Mouse (Mus musculus) adrenal gland (tissue): ENCODE data around the gene Gm43738.

Experiments
- intact Hi-C: fragments of 180-260 bp; cut with DNase I; formaldehyde crosslinking; loops from one replicate; pipeline ENCODE4 v1.15.1; 2025

The Gm43738 gene

DNA sequence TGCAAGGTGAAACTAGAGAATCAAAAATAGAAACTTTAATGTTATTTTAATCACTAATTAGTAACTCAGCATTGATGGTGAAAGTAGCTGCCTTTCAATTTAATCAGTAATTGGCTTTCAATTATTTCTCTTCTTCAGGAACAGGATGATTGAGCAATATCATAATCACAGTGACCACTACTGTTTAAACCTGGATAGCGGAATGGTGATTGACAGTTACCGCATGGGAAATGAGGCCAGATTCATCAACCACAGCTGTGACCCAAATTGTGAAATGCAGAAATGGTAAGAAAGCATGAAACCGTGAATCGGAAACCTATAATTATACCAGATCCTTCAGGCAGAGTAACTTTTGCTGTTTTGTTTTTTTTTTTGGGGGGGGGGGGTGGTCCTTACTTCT is 57.5 kb downstream of the Gm43738 start:
- intact Hi-C loops = loop anchor here (10.0 kb wide), 1 partner anchor 339 kb away; no protein-coding TSS in a partner anchor
